In the genomic region with DNA sequence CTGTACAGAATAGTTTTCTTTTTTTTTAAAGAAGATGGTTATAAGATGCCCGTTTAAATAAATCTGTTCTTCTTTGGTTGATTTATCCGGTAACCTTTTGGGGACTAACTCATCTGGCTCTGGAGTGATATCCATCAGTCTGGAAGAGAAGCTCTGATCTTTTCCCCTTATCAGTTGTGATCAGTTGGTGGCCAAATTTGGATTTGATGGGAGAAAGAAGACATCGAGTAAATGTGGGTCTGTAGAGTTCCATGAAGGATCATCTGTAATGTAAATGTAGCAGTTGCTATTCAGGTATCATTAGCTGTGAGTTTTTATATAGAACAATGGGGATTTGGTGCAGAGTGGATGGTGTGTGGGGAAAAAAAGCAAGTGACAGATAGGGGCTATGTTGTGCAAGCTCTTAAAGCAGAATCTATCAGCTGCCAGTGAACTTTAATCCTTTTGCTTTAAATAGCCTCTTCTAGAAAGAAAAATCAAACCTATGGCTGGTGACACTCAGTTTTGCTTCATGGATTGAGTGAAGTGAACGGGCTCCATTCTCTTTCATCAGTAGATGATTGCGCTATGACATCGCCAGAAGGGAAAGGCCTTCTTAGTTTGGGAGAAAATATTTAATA, we compare ENCODE assay signal across 9 mouse cellular contexts. TPM values are rescaled to one million over a fixed set of nuclear protein-coding genes. Genes with fewer than 3 reads are reported as not detected.
DNase-seq lines count a peak whose midpoint lies in the region; ATAC-seq and TF ChIP-seq lines count a peak whose summit lies in the region.
"Had no signal": no experiment of that assay in that cellular context is flagged by ENCODE, and none has a peak within 500 bp of the region (broad histone marks: within the 10 kb centered on the region; RNA-seq: fewer than 3 reads in every experiment).

No protein-coding gene starts in this region.

- H3K9me3 ChIP-seq in kidney, embryonic 15.5 days (replicated peaks), result no peaks in the 10 kb centered on the region
- H3K9me3 ChIP-seq in hindbrain, embryonic 15.5 days, result no peaks in the 10 kb centered on the region
- H3K9me3 ChIP-seq in midbrain, embryonic 16.5 days (replicated peaks; ENCODE audit: control insufficient read depth, low read length, poor library complexity, severe bottlenecking), result no peaks in the 10 kb centered on the region

- peak overlapping the region; percentile 76 for H3K4me2 ChIP-seq in kidney, embryonic 15.5 days
- H3K4me2 ChIP-seq in hindbrain, embryonic 15.5 days, result peak overlapping the region; percentile 73
- peak overlapping the region; percentile 87 for H3K4me2 ChIP-seq in midbrain, embryonic 16.5 days (ENCODE audit: low read length)

- no peak for TF ChIP-seq POLR2A in bone marrow macrophage, adult 2 months (IDR thresholded peaks at IDR 0.05; ENCODE audit: borderline replicate concordance, low read depth, low read length)

- H3K9ac ChIP-seq in kidney, embryonic 15.5 days, result peak overlapping the region; percentile 92
- H3K9ac ChIP-seq in hindbrain, embryonic 15.5 days, result peak overlapping the region; percentile 68
- peak overlapping the region; percentile 89 for H3K9ac ChIP-seq in midbrain, embryonic 16.5 days (ENCODE audit: low read depth, low read length)

- H3K4me1 ChIP-seq in kidney, embryonic 15.5 days, result peaks cover 32% of the 10 kb centered on the region
- H3K4me1 ChIP-seq in bone marrow macrophage, adult 2 months (ENCODE audit: control insufficient read depth, insufficient read depth, low read length), result peaks cover 18% of the 10 kb centered on the region
- peaks cover 37% of the 10 kb centered on the region for H3K4me1 ChIP-seq in hindbrain, embryonic 15.5 days (replicated peaks)
- peaks cover 28% of the 10 kb centered on the region for H3K4me1 ChIP-seq in midbrain, embryonic 16.5 days (ENCODE audit: control insufficient read depth, insufficient read depth, low read length)

- peak overlapping the region; percentile 88 for H3K4me3 ChIP-seq in kidney, embryonic 15.5 days (replicated peaks)
- H3K4me3 ChIP-seq in bone marrow macrophage, adult 2 months (ENCODE audit: insufficient read depth, low read length), result peak overlapping the region; percentile 90
- H3K4me3 ChIP-seq in hindbrain, embryonic 15.5 days, result peak overlapping the region; percentile 68
- peak overlapping the region; percentile 79 for H3K4me3 ChIP-seq in midbrain, embryonic 16.5 days (ENCODE audit: low read depth, low read length)

- WGBS in kidney, embryonic 15.5 days, result 36% methylated on average over 6 of the region's 6 CpGs
- WGBS in hindbrain, embryonic 15.5 days, result 38% methylated on average over 6 of the region's 6 CpGs
- 29% methylated on average over 6 of the region's 6 CpGs for WGBS in midbrain, embryonic 16.5 days

- ATAC-seq in kidney, embryonic 15.5 days (replicated peaks; ENCODE audit: low FRiP score), result no peak
- ATAC-seq in hindbrain, embryonic 15.5 days (ENCODE audit: low FRiP score, low read depth), result no peak
- no peak for ATAC-seq in midbrain, embryonic 16.5 days
- ATAC-seq in inflammation-experienced regulatory T-cells, adult 6 months, result no peak

- H3K27ac ChIP-seq in kidney, embryonic 15.5 days, result no peak overlapping the region
- H3K27ac ChIP-seq in bone marrow macrophage, adult 2 months (ENCODE audit: insufficient read depth, low read depth, low read length), result peak overlapping the region; percentile 99; the same call in 1 of the 2 replicates
- H3K27ac ChIP-seq in hindbrain, embryonic 15.5 days (replicated peaks), result 0 out of 2 replicates have a peak overlapping the region, but pooled peaks have one; percentile 98
- H3K27ac ChIP-seq in midbrain, embryonic 16.5 days (ENCODE audit: low read length), result 0 out of 2 replicates have a peak overlapping the region, but pooled peaks have one; percentile 28

- no peak for TF ChIP-seq CTCF in bone marrow macrophage, adult 2 months (IDR thresholded peaks at IDR 0.05; ENCODE audit: low read depth, low read length)

- no peaks in the 10 kb centered on the region for H3K36me3 ChIP-seq in kidney, embryonic 15.5 days
- H3K36me3 ChIP-seq in hindbrain, embryonic 15.5 days, result no peaks in the 10 kb centered on the region
- H3K36me3 ChIP-seq in midbrain, embryonic 16.5 days (ENCODE audit: control insufficient read depth, insufficient read depth, low read length), result no peaks in the 10 kb centered on the region

- no peak for DNase-seq in kidney, postnatal 10 days
- DNase-seq in retina, embryonic 14.5 days (ENCODE audit: low spot score), result no peak
- DNase-seq in urinary bladder, postnatal 4 days (ENCODE audit: low spot score in 2 of 2), result no peak
- DNase-seq: gastrocnemius, postnatal 25 days had no signal

- H3K27me3 ChIP-seq in kidney, embryonic 15.5 days, result no peaks in the 10 kb centered on the region
- H3K27me3 ChIP-seq in hindbrain, embryonic 15.5 days, result no peaks in the 10 kb centered on the region
- H3K27me3 ChIP-seq in midbrain, embryonic 16.5 days (ENCODE audit: control insufficient read depth, insufficient read depth, low read depth, low read length), result no peaks in the 10 kb centered on the region

RNA-seq across cellular contexts. Expression of a gene that starts 1.1 kb away (rescaled TPM):
- 19.0 and 19.4 TPM in 2 replicates for polyA plus RNA-seq in kidney, embryonic 15.5 days (2015; fragmentation: Nextera tagmentation; extraction: Ambion mirVana)
- 25.3 and 28.5 TPM in 2 replicates for polyA plus RNA-seq in bone marrow macrophage, adult 2 months (2012; ENCODE audit: insufficient read depth, insufficient read length, missing spikeins)
- polyA plus RNA-seq in hindbrain, embryonic 15.5 days (2015; fragmentation: Nextera tagmentation; extraction: Ambion mirVana), result 19.2 and 20.7 TPM in 2 replicates
- 17.5 and 22.5 TPM in 2 replicates for polyA plus RNA-seq in midbrain, embryonic 16.5 days (2015; fragmentation: Nextera tagmentation; extraction: Ambion mirVana)
- 10 to 100 TPM in 2 of 3 experiments, 1 to 10 TPM in 1; 9.7 to 19.8 (median 17.5) TPM for polyA plus RNA-seq in inflammation-experienced regulatory T-cells, adult 6 months (2017; shearing (Covaris generic))

RNA-seq across cellular contexts. Expression of a gene that starts 10.8 kb away (rescaled TPM):
- polyA plus RNA-seq in kidney, embryonic 15.5 days (2015; fragmentation: Nextera tagmentation; extraction: Ambion mirVana), result 55.2 and 57.1 TPM in 2 replicates
- 43.2 TPM in 2 replicates for polyA plus RNA-seq in bone marrow macrophage, adult 2 months (2012; ENCODE audit: insufficient read depth, insufficient read length, missing spikeins)
- polyA plus RNA-seq in hindbrain, embryonic 15.5 days (2015; fragmentation: Nextera tagmentation; extraction: Ambion mirVana), result 26.7 and 30.8 TPM in 2 replicates
- polyA plus RNA-seq in midbrain, embryonic 16.5 days (2015; fragmentation: Nextera tagmentation; extraction: Ambion mirVana), result 31.4 and 32.9 TPM in 2 replicates
- polyA plus RNA-seq in inflammation-experienced regulatory T-cells, adult 6 months (2017; shearing (Covaris generic)), result 10 to 100 TPM; 83.6 to 88.9 (median 84.8) TPM

RNA-seq across cellular contexts. Expression of a gene that starts 47.1 kb away (rescaled TPM):
- polyA plus RNA-seq in kidney, embryonic 15.5 days (2015; fragmentation: Nextera tagmentation; extraction: Ambion mirVana), result 0.38 TPM in 1 of 2 replicates, not detected in the other
- polyA plus RNA-seq in bone marrow macrophage, adult 2 months (2012; ENCODE audit: insufficient read depth, insufficient read length, missing spikeins), result 1.2 and 2.3 TPM in 2 replicates
- polyA plus RNA-seq in hindbrain, embryonic 15.5 days (2015; fragmentation: Nextera tagmentation; extraction: Ambion mirVana), result 0.51 TPM in 1 of 2 replicates, not detected in the other
- not detected in 2 replicates for polyA plus RNA-seq in midbrain, embryonic 16.5 days (2015; fragmentation: Nextera tagmentation; extraction: Ambion mirVana)
- 1 to 10 TPM in 2 of 3 experiments, not detected in 1; 1.4 to 1.6 TPM for polyA plus RNA-seq in inflammation-experienced regulatory T-cells, adult 6 months (2017; shearing (Covaris generic))
